Mouse (Mus musculus) Muller cell, postnatal 12 days (primary cell): ENCODE data around the gene Mtmr10.

ENCODE experiments used
- DNase-seq: peaks from one replicate; pipeline ENCODE4 v3.0.0-alpha.2; 2015; ENCODE audit errors: inconsistent ontology term

Gene Mtmr10

GRCm38 (mm10) chr7:64291722-64292121 is 4.3 kb downstream of the Mtmr10 start:
- no peak for DNase-seq

- peak; percentile 58 for DNase-seq
Measured at GRCm38 (mm10) chr7:64296286-64297010, 9.0 kb downstream of the Mtmr10 start.

GRCm38 (mm10) chr7:64310241-64310640 is 22.8 kb downstream of the Mtmr10 start:
- DNase-seq: no peak

- DNase-seq: no peak
Measured at GRCm38 (mm10) chr7:64310756-64311155, 23.3 kb downstream of the Mtmr10 start.

- DNase-seq: no peak
Measured at GRCm38 (mm10) chr7:64312811-64313210, 25.4 kb downstream of the Mtmr10 start.

GRCm38 (mm10) chr7:64321125-64321524 is 33.7 kb downstream of the Mtmr10 start:
- no peak for DNase-seq

- DNase-seq: peak; percentile 88
Measured at GRCm38 (mm10) chr7:64321658-64322057, 34.2 kb downstream of the Mtmr10 start.

- peak; percentile 84 for DNase-seq
Measured at GRCm38 (mm10) chr7:64326892-64327291, 39.4 kb downstream of the Mtmr10 start.

- no peak for DNase-seq
Measured at GRCm38 (mm10) chr7:64327486-64327885, 40.0 kb downstream of the Mtmr10 start.

- no peak for DNase-seq
Measured at GRCm38 (mm10) chr7:64331309-64331708, 43.9 kb downstream of the Mtmr10 start.

GRCm38 (mm10) chr7:64332686-64333085 is 45.2 kb downstream of the Mtmr10 start:
- no peak for DNase-seq

GRCm38 (mm10) chr7:64347813-64348212 is 60.4 kb downstream of the Mtmr10 start:
- DNase-seq: no peak

GRCm38 (mm10) chr7:64349147-64349861 is 61.9 kb downstream of the Mtmr10 start:
- peak; percentile 63 for DNase-seq

GRCm38 (mm10) chr7:64351087-64351486 is 63.6 kb downstream of the Mtmr10 start:
- DNase-seq: peak; percentile 92

GRCm38 (mm10) chr7:64354206-64354605 is 66.8 kb downstream of the Mtmr10 start:
- no peak for DNase-seq

- no peak for DNase-seq
Measured at GRCm38 (mm10) chr7:64356661-64357060, 69.2 kb downstream of the Mtmr10 start.

- DNase-seq: no peak
Measured at GRCm38 (mm10) chr7:64357405-64357804, 70.0 kb downstream of the Mtmr10 start.

- DNase-seq: peak; percentile 76
Measured at GRCm38 (mm10) chr7:64358666-64359065, 71.2 kb downstream of the Mtmr10 start.

GRCm38 (mm10) chr7:64359943-64360585 is 72.6 kb downstream of the Mtmr10 start:
- DNase-seq: no peak

- peak; percentile 90 for DNase-seq
Measured at GRCm38 (mm10) chr7:64360586-64360945, 73.1 kb downstream of the Mtmr10 start.

- no peak for DNase-seq
Measured at GRCm38 (mm10) chr7:64365863-64366262, 78.4 kb downstream of the Mtmr10 start.

GRCm38 (mm10) chr7:64369841-64370240 is 82.4 kb downstream of the Mtmr10 start:
- no peak for DNase-seq
